Mouse (Mus musculus): ENCODE data around the gene Fam131b. TPM values are rescaled to one million over a fixed set of nuclear protein-coding genes. Genes with fewer than 3 reads are reported as not detected.

The Fam131b gene
- total and polyA plus RNA-seq, 3 experiments = 0.04 to 0.09 (median 0.05) TPM

GRCm38 (mm10) chr6:42369870-42370269, 45.4 kb upstream of the Fam131b start:
- dilution Hi-C loops (cut with MboI; ENCODE audit: extremely low pct_ligation_motif_present, extremely low pct_unique_long_range_greater_than_20kb, low sequenced_read_pairs) (no loop called here), in situ Hi-C loops (cut with MboI; ENCODE audit: low pct_ligation_motif_present, low pct_unique_long_range_greater_than_20kb, low sequenced_read_pairs) (no loop called here)
- Histone ChIP-seq H3K36me3 (replicated peaks in 1 of 2; ENCODE audit: control insufficient read depth in 1 of 2, insufficient read depth in 1 of 2, low read length in 1 of 2) (no peaks in the 10 kb centered on the region), H3K4me3 (replicated peaks in 1 of 3; ENCODE audit: low read depth in 2 of 3, low read length in 2 of 3, poor library complexity in 1 of 3) (no peak overlapping the region), H3K9ac (ENCODE audit: insufficient read depth, low read depth) (no peak overlapping the region), H3K79me2 (replicated peaks; ENCODE audit: control insufficient read depth, extremely low read depth, insufficient read depth, poor library complexity, severe bottlenecking) (no peaks in the 10 kb centered on the region), H3K27me3 (replicated peaks) (no peaks in the 10 kb centered on the region), H3K9me3 (replicated peaks; ENCODE audit: low read length) (no peaks in the 10 kb centered on the region), H3K4me2 (ENCODE audit: insufficient read depth, low read depth, poor library complexity, severe bottlenecking) (no peak overlapping the region), H3K27ac (ENCODE audit: insufficient read depth, low read depth) (no peak overlapping the region), H3K4me1 (ENCODE audit: control insufficient read depth in 1 of 2, insufficient read depth in 2 of 2) (no peaks in the 10 kb centered on the region)
- DNase-seq (ENCODE audit: extremely low read depth) = no peak
- TF ChIP-seq NELFE (IDR thresholded peaks at IDR 0.05; ENCODE audit: low read depth, low read length) (no peak), SIN3A (IDR thresholded peaks at IDR 0.05; ENCODE audit: low read length) (no peak), POLR2AphosphoS2 (IDR thresholded peaks at IDR 0.05; ENCODE audit: low read depth, low read length) (no peak), BHLHE40 (IDR thresholded peaks at IDR 0.05; ENCODE audit: low read depth, low read length) (no peak), UBTF (IDR thresholded peaks at IDR 0.05; ENCODE audit: low read depth, low read length) (no peak), RAD21 (IDR thresholded peaks at IDR 0.05; ENCODE audit: low read depth, low read length) (no peak), CTCF (conservative IDR thresholded peaks at IDR 0.05 in 1 of 2, IDR thresholded peaks at IDR 0.05 in 1 of 2; ENCODE audit: low read depth in 2 of 2, low read length in 2 of 2) (no peak), ZNF384 (IDR thresholded peaks at IDR 0.05; ENCODE audit: low read depth, low read length) (no peak)

- DNase-seq (ENCODE audit: extremely low read depth) = no peak
- Histone ChIP-seq H3K9me3 (replicated peaks; ENCODE audit: low read length) (no peaks in the 10 kb centered on the region), H3K79me2 (replicated peaks; ENCODE audit: control insufficient read depth, extremely low read depth, insufficient read depth, poor library complexity, severe bottlenecking) (no peaks in the 10 kb centered on the region), H3K4me3 (replicated peaks in 1 of 3; ENCODE audit: low read depth in 2 of 3, low read length in 2 of 3, poor library complexity in 1 of 3) (no peak overlapping the region), H3K27ac (ENCODE audit: insufficient read depth, low read depth) (no peak overlapping the region), H3K27me3 (replicated peaks) (no peaks in the 10 kb centered on the region), H3K4me1 (ENCODE audit: control insufficient read depth in 1 of 2, insufficient read depth in 2 of 2) (no peaks in the 10 kb centered on the region), H3K9ac (ENCODE audit: insufficient read depth, low read depth) (no peak overlapping the region), H3K4me2 (ENCODE audit: insufficient read depth, low read depth, poor library complexity, severe bottlenecking) (no peak overlapping the region), H3K36me3 (replicated peaks in 1 of 2; ENCODE audit: control insufficient read depth in 1 of 2, insufficient read depth in 1 of 2, low read length in 1 of 2) (peaks cover 0 to 2% of the 10 kb centered on the region in 2 experiments)
- TF ChIP-seq MAX (IDR thresholded peaks at IDR 0.05; ENCODE audit: low read length) = no peak
- no peak for TF ChIP-seq JUN (IDR thresholded peaks at IDR 0.05; ENCODE audit: insufficient read depth, low read depth, low read length)
- TF ChIP-seq MXI1 (IDR thresholded peaks at IDR 0.05; ENCODE audit: low read depth, low read length) = no peak
- no peak for TF ChIP-seq MYC (IDR thresholded peaks at IDR 0.05; ENCODE audit: low read depth, low read length)
- no peak for TF ChIP-seq ZC3H11A (IDR thresholded peaks at IDR 0.05; ENCODE audit: low read depth, low read length)
- TF ChIP-seq ZMIZ1 (IDR thresholded peaks at IDR 0.05; ENCODE audit: low read depth, low read length) = no peak
- no peak for TF ChIP-seq POLR2A (IDR thresholded peaks at IDR 0.05; ENCODE audit: low read depth, low read length)
- in situ Hi-C loops (cut with MboI; ENCODE audit: low pct_ligation_motif_present, low pct_unique_long_range_greater_than_20kb, low sequenced_read_pairs) (no loop called here), dilution Hi-C loops (cut with MboI; ENCODE audit: extremely low pct_ligation_motif_present, extremely low pct_unique_long_range_greater_than_20kb, low sequenced_read_pairs) (no loop called here)
Observed at GRCm38 (mm10) chr6:42365215-42365614, 40.8 kb upstream of the Fam131b start.

- Histone ChIP-seq H3K27me3 (replicated peaks) (no peaks in the 10 kb centered on the region), H3K4me2 (ENCODE audit: insufficient read depth, low read depth, poor library complexity, severe bottlenecking) (no peak overlapping the region), H3K27ac (ENCODE audit: insufficient read depth, low read depth) (no peak overlapping the region), H3K4me3 (replicated peaks in 1 of 3; ENCODE audit: low read depth in 2 of 3, low read length in 2 of 3, poor library complexity in 1 of 3) (no peak overlapping the region), H3K9me3 (replicated peaks; ENCODE audit: low read length) (no peaks in the 10 kb centered on the region), H3K36me3 (replicated peaks in 1 of 2; ENCODE audit: control insufficient read depth in 1 of 2, insufficient read depth in 1 of 2, low read length in 1 of 2) (peaks cover 0 to 3% of the 10 kb centered on the region in 2 experiments), H3K4me1 (ENCODE audit: control insufficient read depth in 1 of 2, insufficient read depth in 2 of 2) (no peaks in the 10 kb centered on the region), H3K9ac (ENCODE audit: insufficient read depth, low read depth) (no peak overlapping the region), H3K79me2 (replicated peaks; ENCODE audit: control insufficient read depth, extremely low read depth, insufficient read depth, poor library complexity, severe bottlenecking) (no peaks in the 10 kb centered on the region)
- dilution Hi-C loops (cut with MboI; ENCODE audit: extremely low pct_ligation_motif_present, extremely low pct_unique_long_range_greater_than_20kb, low sequenced_read_pairs) (no loop called here), in situ Hi-C loops (cut with MboI; ENCODE audit: low pct_ligation_motif_present, low pct_unique_long_range_greater_than_20kb, low sequenced_read_pairs) (no loop called here)
- TF ChIP-seq EP300 (IDR thresholded peaks at IDR 0.05; ENCODE audit: low read length) (no peak), ZNF384 (IDR thresholded peaks at IDR 0.05; ENCODE audit: low read depth, low read length) (no peak), TBP (conservative IDR thresholded peaks at IDR 0.05; ENCODE audit: low read depth, low read length) (no peak), GABPA (IDR thresholded peaks at IDR 0.05; ENCODE audit: insufficient replicate concordance, low read depth, low read length) (no peak), RAD21 (IDR thresholded peaks at IDR 0.05; ENCODE audit: low read depth, low read length) (no peak), RCOR1 (conservative IDR thresholded peaks at IDR 0.05; ENCODE audit: low read depth, low read length) (no peak), ETS1 (conservative IDR thresholded peaks at IDR 0.05; ENCODE audit: low read depth, low read length) (no peak), CTCF (conservative IDR thresholded peaks at IDR 0.05 in 1 of 2, IDR thresholded peaks at IDR 0.05 in 1 of 2; ENCODE audit: low read depth in 2 of 2, low read length in 2 of 2) (no peak), PAX5 (IDR thresholded peaks at IDR 0.05; ENCODE audit: low read length) (no peak), MYC (IDR thresholded peaks at IDR 0.05; ENCODE audit: low read depth, low read length) (no peak), MXI1 (IDR thresholded peaks at IDR 0.05; ENCODE audit: low read depth, low read length) (no peak), BHLHE40 (IDR thresholded peaks at IDR 0.05; ENCODE audit: low read depth, low read length) (no peak), MAZ (IDR thresholded peaks at IDR 0.05; ENCODE audit: low read depth, low read length) (no peak), E2F4 (IDR thresholded peaks at IDR 0.05; ENCODE audit: insufficient replicate concordance, low read depth, low read length) (no peak), TCF12 (IDR thresholded peaks at IDR 0.05; ENCODE audit: low read depth, low read length) (no peak)
- DNase-seq (ENCODE audit: extremely low read depth) = no peak
Observed at GRCm38 (mm10) chr6:42364607-42365006, 40.2 kb upstream of the Fam131b start.
